Mouse (Mus musculus) kidney, embryonic 15.5 days (tissue): ENCODE results near the gene Adamts7. TPM values are rescaled to one million over a fixed set of nuclear protein-coding genes. Genes with fewer than 3 reads are reported as not detected.

Experiments used
- ATAC-seq: fragments of 200-750 bp; cut with Nextera tagmentation; replicated peaks from 2 replicates; pipeline ENCODE4 v1.8.0; 2017; ENCODE audit warnings: moderate TSS enrichment; ENCODE audit not compliant: low FRiP score
- H3K27ac ChIP-seq: fragments of 300-500 bp; sonication (generic); 2 replicates; pipeline ENCODE4 v1.5.1; 2015; ENCODE audit warnings: mild to moderate bottlenecking, inconsistent platforms
- H3K27me3 ChIP-seq: fragments of 300-500 bp; sonication (generic); 2 replicates; pipeline ENCODE4 v1.6.1; 2015; ENCODE audit warnings: inconsistent platforms
- H3K36me3 ChIP-seq: fragments of 300-500 bp; sonication (generic); 2 replicates; pipeline ENCODE4 v1.6.1; 2015; ENCODE audit warnings: inconsistent platforms
- H3K4me1 ChIP-seq: fragments of 300-500 bp; sonication (generic); 2 replicates; pipeline ENCODE4 v1.6.1; 2015; ENCODE audit warnings: inconsistent platforms
- H3K4me2 ChIP-seq: fragments of 300-500 bp; sonication (generic); 2 replicates; pipeline ENCODE4 v1.6.1; 2015; ENCODE audit warnings: moderate library complexity, mild to moderate bottlenecking, inconsistent platforms
- H3K4me3 ChIP-seq: fragments of 300-500 bp; sonication (generic); replicated peaks from 2 replicates; pipeline ENCODE4 v1.5.1; 2015; ENCODE audit warnings: mild to moderate bottlenecking, inconsistent platforms
- H3K9ac ChIP-seq: fragments of 300-500 bp; sonication (generic); 2 replicates; pipeline ENCODE4 v1.6.1; 2015; ENCODE audit warnings: mild to moderate bottlenecking, inconsistent platforms
- H3K9me3 ChIP-seq: fragments of 300-500 bp; sonication (generic); replicated peaks from 2 replicates; pipeline ENCODE4 v1.6.1; 2016; ENCODE audit warnings: inconsistent platforms
- WGBS: fragments of 180-500 bp; shearing (Covaris S2); methylation state at CpG from one replicate; pipeline ENCODE4 v1.1.7; 2015; ENCODE audit warnings: mixed read lengths; 5-methylcytosine and 5-hydroxymethylcytosine counted together
- polyA plus RNA-seq: library from polyadenylated mRNA; unstranded; fragments of >200 nt; fragmentation: Nextera tagmentation; extraction: Ambion mirVana; gene quantifications from 2 replicates; pipeline ENCODE4 v1.2.1, GENCODE M21; 2015

The Adamts7 gene
- polyA plus RNA-seq, 1 experiment from 2014 or later: 14.9 TPM

DNA sequence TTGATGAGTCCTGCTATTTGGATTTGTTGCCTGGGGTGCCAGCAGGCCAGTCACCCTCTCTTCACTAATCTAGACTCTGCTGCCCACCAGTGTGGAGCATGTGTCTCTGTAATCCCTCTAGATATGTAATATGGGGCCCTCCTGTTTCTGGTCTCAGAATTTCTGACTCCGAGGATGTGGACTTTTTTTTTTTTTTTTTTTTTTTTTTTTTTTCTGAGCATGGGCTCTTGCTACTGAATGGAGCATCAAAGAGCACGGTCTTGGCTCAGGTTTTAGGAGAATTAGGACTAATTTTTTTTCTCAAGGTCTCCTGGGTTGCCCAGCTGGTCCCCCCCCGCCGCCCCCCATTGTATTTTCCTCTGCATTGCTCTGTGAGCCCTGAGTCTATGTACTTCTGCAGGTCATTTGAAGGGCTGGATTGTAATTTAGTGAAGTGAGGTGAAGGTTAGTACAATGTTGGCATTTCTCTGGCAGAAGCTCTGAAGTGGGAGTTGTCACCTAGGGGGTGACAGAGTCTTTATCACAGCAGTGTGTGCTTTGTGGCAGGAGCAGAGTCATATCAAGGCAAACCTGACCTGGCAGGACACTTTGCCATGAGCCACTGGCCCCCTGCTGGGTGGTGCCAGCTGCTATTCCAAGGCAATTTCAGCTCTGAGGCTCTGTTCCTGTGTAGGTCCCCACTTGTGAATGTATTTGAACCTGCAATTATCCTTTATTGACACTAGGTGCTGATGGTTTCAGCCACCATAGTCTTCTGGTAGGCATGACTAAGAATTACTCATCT is 2.0 kb downstream of the Adamts7 start:
- ATAC-seq: no peak
- Histone ChIP-seq H3K27ac (no peak overlapping the region), H3K4me1 (peaks cover 17% of the 10 kb centered on the region), H3K9me3 (no peaks in the 10 kb centered on the region), H3K36me3 (no peaks in the 10 kb centered on the region), H3K4me2 (peak overlapping the region; percentile 92), H3K9ac (no peak overlapping the region), H3K4me3 (0 out of 2 replicates have a peak overlapping the region, but pooled peaks have one; percentile 64), H3K27me3 (0 out of 2 replicates have a peak, but pooled peaks cover 4% of the 10 kb centered on the region)
- WGBS: 70% methylated on average over 4 of the region's 4 CpGs

DNA sequence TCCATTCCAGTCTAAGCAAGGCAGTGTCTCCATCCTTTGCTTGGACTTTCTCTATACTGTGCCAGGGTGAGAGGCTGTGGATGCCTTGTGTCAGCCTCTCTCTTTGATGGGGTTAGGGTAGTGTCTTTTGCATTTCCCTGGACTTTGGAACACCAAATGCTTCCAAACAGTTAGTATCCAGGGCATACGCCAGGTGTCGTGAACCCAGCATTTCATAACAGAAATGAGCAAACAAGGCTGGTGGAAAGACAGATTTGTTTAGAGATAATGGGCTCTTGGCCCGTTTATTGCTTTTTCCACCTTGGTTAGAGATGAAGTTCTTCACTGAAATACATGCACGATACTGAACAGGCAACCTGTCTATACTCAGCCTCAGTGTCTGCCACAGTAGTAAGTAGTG is 2.7 kb downstream of the Adamts7 start:
- 86% methylated on average over 4 of the region's 4 CpGs for WGBS
- H3K4me3 ChIP-seq: no peak overlapping the region
- no peaks in the 10 kb centered on the region for H3K36me3 ChIP-seq
- H3K4me1 ChIP-seq: peaks cover 17% of the 10 kb centered on the region
- no peak overlapping the region for H3K27ac ChIP-seq
- H3K9ac ChIP-seq: no peak overlapping the region
- no peak for ATAC-seq
- no peaks in the 10 kb centered on the region for H3K9me3 ChIP-seq
- H3K27me3 ChIP-seq: 0 out of 2 replicates have a peak, but pooled peaks cover 4% of the 10 kb centered on the region
- no peak overlapping the region for H3K4me2 ChIP-seq

DNA sequence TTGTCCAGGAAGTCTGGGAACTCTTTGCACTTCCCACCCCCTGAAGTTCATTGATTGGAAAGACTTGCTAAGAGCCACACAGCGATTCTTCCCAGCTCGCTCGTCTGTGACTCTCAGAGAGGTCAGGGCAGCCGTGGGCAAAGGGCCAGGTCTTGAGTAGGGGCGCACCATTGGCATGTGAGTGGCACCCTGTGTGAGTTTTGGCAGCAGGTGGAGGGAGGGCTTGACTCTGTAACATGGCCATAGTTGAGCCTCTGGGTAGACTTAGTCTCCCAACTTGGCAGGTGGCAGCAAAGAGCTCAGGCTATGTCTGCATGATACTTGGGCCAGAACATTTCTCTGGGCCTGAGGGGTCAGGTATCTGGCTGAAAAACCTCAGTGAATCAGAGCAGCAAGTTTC is 3.7 kb downstream of the Adamts7 start:
- H3K36me3 ChIP-seq: peaks cover 4% of the 10 kb centered on the region
- H3K4me2 ChIP-seq: no peak overlapping the region
- H3K9me3 ChIP-seq: no peaks in the 10 kb centered on the region
- H3K27ac ChIP-seq: no peak overlapping the region
- no peak overlapping the region for H3K9ac ChIP-seq
- H3K27me3 ChIP-seq: 0 out of 2 replicates have a peak, but pooled peaks cover 4% of the 10 kb centered on the region
- no peak for ATAC-seq
- 49% methylated on average over 5 of the region's 5 CpGs for WGBS
- peaks cover 17% of the 10 kb centered on the region for H3K4me1 ChIP-seq
- no peak overlapping the region for H3K4me3 ChIP-seq

GRCm38 (mm10) chr9:90169965-90170364 is 7.1 kb downstream of the Adamts7 start:
- no peak overlapping the region for H3K9ac ChIP-seq
- H3K27me3 ChIP-seq: no peaks in the 10 kb centered on the region
- H3K27ac ChIP-seq: no peak overlapping the region
- ATAC-seq: no peak
- no peak overlapping the region for H3K4me3 ChIP-seq
- no peak overlapping the region for H3K4me2 ChIP-seq
- peaks cover 17% of the 10 kb centered on the region for H3K36me3 ChIP-seq
- 51% methylated on average over 4 of the region's 4 CpGs for WGBS
- H3K9me3 ChIP-seq: no peaks in the 10 kb centered on the region
- peaks cover 3% of the 10 kb centered on the region; the same call in 1 of the 2 replicates for H3K4me1 ChIP-seq

DNA sequence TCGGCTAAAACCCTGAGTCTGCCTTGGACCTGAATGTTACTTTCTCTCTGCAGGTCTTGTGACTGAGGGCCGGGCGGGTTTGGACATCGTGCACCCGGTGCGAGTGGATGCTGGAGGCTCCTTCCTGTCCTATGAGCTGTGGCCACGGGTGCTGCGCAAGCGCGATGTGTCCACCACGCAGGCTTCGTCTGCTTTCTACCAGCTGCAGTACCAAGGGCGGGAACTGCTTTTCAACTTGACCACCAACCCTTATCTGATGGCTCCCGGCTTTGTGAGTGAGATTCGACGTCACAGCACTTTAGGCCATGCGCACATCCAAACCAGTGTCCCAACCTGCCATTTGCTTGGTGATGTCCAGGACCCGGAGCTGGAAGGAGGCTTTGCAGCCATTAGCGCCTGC is 8.6 kb downstream of the Adamts7 start:
- Histone ChIP-seq H3K9ac (no peak overlapping the region), H3K27ac (no peak overlapping the region), H3K4me3 (no peak overlapping the region), H3K4me2 (no peak overlapping the region), H3K4me1 (peaks cover 3% of the 10 kb centered on the region; the same call in 1 of the 2 replicates), H3K9me3 (no peaks in the 10 kb centered on the region), H3K36me3 (peaks cover 18% of the 10 kb centered on the region), H3K27me3 (no peaks in the 10 kb centered on the region)
- no peak for ATAC-seq
- 97% methylated on average over 19 of the region's 19 CpGs for WGBS

GRCm38 (mm10) chr9:90172528-90173321 is 9.9 kb downstream of the Adamts7 start:
- Histone ChIP-seq H3K27ac (no peak overlapping the region), H3K9ac (no peak overlapping the region), H3K36me3 (peaks cover 19% of the 10 kb centered on the region), H3K4me2 (no peak overlapping the region), H3K4me1 (no peaks in the 10 kb centered on the region), H3K4me3 (no peak overlapping the region), H3K27me3 (no peaks in the 10 kb centered on the region), H3K9me3 (no peaks in the 10 kb centered on the region)
- no peak for ATAC-seq
- 80% methylated on average over 8 of the region's 8 CpGs for WGBS

GRCm38 (mm10) chr9:90173330-90173729 is 10.5 kb downstream of the Adamts7 start:
- WGBS: 83% methylated on average over 3 of the region's 3 CpGs
- H3K4me2 ChIP-seq: no peak overlapping the region
- H3K4me3 ChIP-seq: no peak overlapping the region
- no peaks in the 10 kb centered on the region for H3K27me3 ChIP-seq
- H3K9ac ChIP-seq: no peak overlapping the region
- no peaks in the 10 kb centered on the region for H3K9me3 ChIP-seq
- peaks cover 24% of the 10 kb centered on the region for H3K36me3 ChIP-seq
- H3K27ac ChIP-seq: no peak overlapping the region
- ATAC-seq: no peak
- H3K4me1 ChIP-seq: no peaks in the 10 kb centered on the region

DNA sequence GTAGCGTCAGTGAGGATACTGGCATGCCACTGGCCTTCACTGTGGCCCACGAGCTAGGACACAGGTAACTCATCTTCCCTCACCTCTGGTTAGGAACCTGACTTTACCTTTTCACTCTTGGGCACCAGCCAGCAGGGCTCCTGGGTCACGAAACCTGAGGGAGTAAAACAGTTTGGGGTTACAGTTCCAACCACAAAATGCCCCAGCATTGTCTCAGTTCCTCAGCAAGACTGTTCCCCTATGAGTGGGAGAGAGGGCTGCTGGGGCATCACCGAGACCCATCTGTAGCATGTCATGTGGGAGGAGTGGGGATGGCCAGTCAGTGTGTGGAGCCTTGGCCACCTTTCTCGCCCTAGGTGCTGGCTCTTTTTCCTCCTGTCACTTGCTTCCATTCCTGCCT is 16.5 kb downstream of the Adamts7 start:
- Histone ChIP-seq H3K4me2 (no peak overlapping the region), H3K27me3 (no peaks in the 10 kb centered on the region), H3K27ac (no peak overlapping the region), H3K4me1 (peaks cover 13% of the 10 kb centered on the region), H3K9ac (no peak overlapping the region), H3K4me3 (no peak overlapping the region), H3K36me3 (peaks cover 23% of the 10 kb centered on the region; the same call in 1 of the 2 replicates), H3K9me3 (no peaks in the 10 kb centered on the region)
- ATAC-seq: no peak
- WGBS: 72% methylated on average over 5 of the region's 5 CpGs

DNA sequence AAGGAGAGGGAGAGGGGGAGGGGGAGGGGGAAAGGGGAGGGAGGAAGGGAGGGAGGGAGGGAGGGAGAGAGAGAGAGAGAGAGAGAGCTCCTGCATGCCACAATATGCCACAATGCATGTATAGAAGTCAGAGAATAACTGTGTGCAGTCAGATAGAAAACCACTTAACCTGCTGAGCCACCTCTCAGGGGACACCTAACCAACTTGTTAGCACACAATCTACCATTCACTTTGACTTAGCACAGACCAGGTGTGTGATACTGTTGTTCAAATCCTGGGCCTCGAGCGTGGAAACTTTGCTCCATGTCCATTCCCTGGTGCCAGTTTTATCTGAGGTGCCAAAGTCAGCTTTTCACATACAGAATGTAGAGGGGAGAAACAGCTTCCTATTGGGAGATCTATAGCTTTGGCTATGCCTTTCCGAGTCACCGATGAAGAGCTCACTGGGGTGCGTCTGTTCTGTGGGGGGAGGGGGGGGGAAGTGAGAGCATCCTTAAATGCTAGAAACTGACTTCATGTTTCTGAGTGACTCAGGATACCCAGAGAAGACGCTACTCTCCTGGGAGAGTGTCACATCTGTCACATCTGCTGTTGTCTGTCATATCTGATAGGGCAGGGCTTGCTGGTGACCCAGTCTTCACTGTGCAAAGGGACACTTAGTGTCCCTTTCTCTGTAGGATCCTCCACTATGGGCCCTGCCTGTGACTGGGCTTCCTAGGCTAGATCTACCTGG is 19.0 kb downstream of the Adamts7 start:
- WGBS: 73% methylated on average over 6 of the region's 6 CpGs
- H3K36me3 ChIP-seq: peaks cover 16% of the 10 kb centered on the region; the same call in 1 of the 2 replicates
- no peak overlapping the region for H3K4me3 ChIP-seq
- H3K27me3 ChIP-seq: no peaks in the 10 kb centered on the region
- ATAC-seq: no peak
- no peaks in the 10 kb centered on the region for H3K9me3 ChIP-seq
- H3K9ac ChIP-seq: no peak overlapping the region
- H3K27ac ChIP-seq: no peak overlapping the region
- peaks cover 27% of the 10 kb centered on the region for H3K4me1 ChIP-seq
- H3K4me2 ChIP-seq: no peak overlapping the region

GRCm38 (mm10) chr9:90182636-90183421 is 20.0 kb downstream of the Adamts7 start:
- Histone ChIP-seq H3K36me3 (peaks cover 22% of the 10 kb centered on the region; the same call in 1 of the 2 replicates), H3K4me2 (no peak overlapping the region), H3K9ac (no peak overlapping the region), H3K27me3 (no peaks in the 10 kb centered on the region), H3K9me3 (no peaks in the 10 kb centered on the region), H3K4me1 (peaks cover 27% of the 10 kb centered on the region), H3K27ac (no peak overlapping the region), H3K4me3 (no peak overlapping the region)
- no peak for ATAC-seq
- WGBS: 82% methylated on average over 18 of the region's 18 CpGs

DNA sequence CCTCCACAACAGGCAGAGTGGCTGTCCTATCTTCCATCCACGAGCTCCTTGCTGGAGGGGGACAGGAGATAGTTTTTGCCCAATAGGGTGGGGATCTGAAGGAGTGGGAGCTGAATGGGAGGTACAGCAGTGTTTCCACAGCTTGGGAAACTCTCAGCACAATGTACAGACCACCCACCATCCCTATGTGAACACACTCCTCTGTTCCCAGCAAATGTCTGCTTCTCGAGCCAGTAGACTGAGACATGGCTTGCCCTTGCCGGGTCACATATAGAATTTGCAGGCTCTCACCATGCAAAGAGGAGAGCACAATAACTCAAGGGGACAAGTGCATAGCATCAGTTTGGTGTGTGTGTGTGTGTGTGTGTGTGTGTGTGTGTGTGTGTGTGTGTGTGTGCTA is 20.7 kb downstream of the Adamts7 start:
- Histone ChIP-seq H3K27ac (no peak overlapping the region), H3K36me3 (peaks cover 18% of the 10 kb centered on the region; the same call in 1 of the 2 replicates), H3K9me3 (no peaks in the 10 kb centered on the region), H3K4me1 (peaks cover 27% of the 10 kb centered on the region), H3K27me3 (no peaks in the 10 kb centered on the region), H3K4me2 (no peak overlapping the region), H3K4me3 (no peak overlapping the region), H3K9ac (no peak overlapping the region)
- ATAC-seq: no peak
- WGBS: 76% methylated on average over 3 of the region's 3 CpGs
